Mouse (Mus musculus) brain, embryonic 14.5 days (tissue): Measurements from ENCODE around the gene Kcnmb2. TPM values are rescaled to one million over a fixed set of nuclear protein-coding genes. Genes with fewer than 3 reads are reported as not detected.
A peak's percentile ranks its signal among the peaks of the same experiment; 100 is the strongest.

Experiments used
- DNase-seq: peaks from one replicate; pipeline ENCODE4 v3.0.0-alpha.2; 2011; ENCODE audit warnings: low read depth
- CTCF ChIP-seq: fragments of 200-500 bp; IDR thresholded peaks from 2 replicates; pipeline ENCODE4 v1.5.1; 2012; ENCODE audit warnings: inconsistent platforms, mild to moderate bottlenecking, moderate library complexity, borderline replicate concordance; ENCODE audit not compliant: insufficient read depth, insufficient read length; ENCODE audit errors: extremely low read depth
- POLR2A ChIP-seq: fragments of 200-500 bp; IDR thresholded peaks from 2 replicates; pipeline ENCODE4 v1.6.1; 2012; ENCODE audit warnings: mild to moderate bottlenecking, inconsistent platforms, borderline replicate concordance; ENCODE audit not compliant: poor library complexity, insufficient read depth, insufficient read length, severe bottlenecking; ENCODE audit errors: extremely low read depth
- polyA plus RNA-seq: library from polyadenylated mRNA; depleted of rRNA; stranded (reverse); fragments of >200 nt; gene quantifications from 2 replicates; pipeline ENCODE4 v1.2.3, GENCODE M21; 2012

The Kcnmb2 gene
- polyA plus RNA-seq, 1 experiment, result 3.9 TPM

GRCm38 (mm10) chr3:31941478-31941877 lies 39.2 kb downstream of the Kcnmb2 start:
- TF ChIP-seq POLR2A (no peak), CTCF (peak; percentile 5; the same call in 1 of the 2 replicates)
- DNase-seq, result no peak

- DNase-seq, result peak; percentile 22
- TF ChIP-seq CTCF, result no peak
- TF ChIP-seq POLR2A, result no peak
Measured at GRCm38 (mm10) chr3:31954213-31954612, 51.9 kb downstream of the Kcnmb2 start.

- no peak for DNase-seq
- TF ChIP-seq CTCF, result no peak
- TF ChIP-seq POLR2A, result no peak
Measured at GRCm38 (mm10) chr3:31955004-31955403, 52.7 kb downstream of the Kcnmb2 start.

- no peak for DNase-seq
- TF ChIP-seq CTCF (no peak), POLR2A (no peak)
Measured at GRCm38 (mm10) chr3:31959821-31960220, 57.5 kb downstream of the Kcnmb2 start.

- DNase-seq, result peak; percentile 31
- TF ChIP-seq POLR2A (no peak), CTCF (no peak)
Measured at GRCm38 (mm10) chr3:31961175-31961574, 58.9 kb downstream of the Kcnmb2 start.

- TF ChIP-seq CTCF, result no peak
- no peak for TF ChIP-seq POLR2A
- DNase-seq, result no peak
Measured at GRCm38 (mm10) chr3:31963076-31963475, 60.8 kb downstream of the Kcnmb2 start.

GRCm38 (mm10) chr3:31979661-31980060 lies 77.4 kb downstream of the Kcnmb2 start:
- no peak for TF ChIP-seq POLR2A
- TF ChIP-seq CTCF, result no peak
- DNase-seq, result no peak

- peak; percentile 41 for DNase-seq
- TF ChIP-seq POLR2A, result no peak
- no peak for TF ChIP-seq CTCF
Measured at GRCm38 (mm10) chr3:31982444-31982843, 80.1 kb downstream of the Kcnmb2 start.

GRCm38 (mm10) chr3:31985103-31985502 lies 82.8 kb downstream of the Kcnmb2 start:
- DNase-seq, result peak; percentile 45
- TF ChIP-seq CTCF (no peak), POLR2A (no peak)

- DNase-seq, result no peak
- TF ChIP-seq CTCF (no peak), POLR2A (no peak)
Measured at GRCm38 (mm10) chr3:31991526-31992045, 89.3 kb downstream of the Kcnmb2 start.

- no peak for DNase-seq
- TF ChIP-seq CTCF (no peak), POLR2A (no peak)
Measured at GRCm38 (mm10) chr3:32011566-32011965, 109.3 kb downstream of the Kcnmb2 start.

GRCm38 (mm10) chr3:32012205-32012931 lies 110.1 kb downstream of the Kcnmb2 start:
- TF ChIP-seq CTCF, result no peak
- no peak for TF ChIP-seq POLR2A
- DNase-seq, result peak; percentile 60
